Mouse (Mus musculus) liver, embryonic 14.5 days (tissue): ENCODE data around the gene Psg17. TPM values are rescaled to one million over a fixed set of nuclear protein-coding genes. Genes with fewer than 3 reads are reported as not detected.
"Not testable (repeated sequence)": the region's sequence is repeated elsewhere in the genome, so short reads cannot be mapped to it uniquely, and the experiment has no call there.

Source experiments
- ATAC-seq: fragments of 200-750 bp; cut with Nextera tagmentation; 2 replicates; pipeline ENCODE4 v1.8.0; 2017; ENCODE audit warnings: moderate number of reproducible peaks, mild to moderate bottlenecking, moderate library complexity; ENCODE audit not compliant: insufficient read depth
- DNase-seq, 3 experiments: peaks; one replicate each; pipeline ENCODE4 v3.0.0-alpha.2; 2012 to 2013; ENCODE audit warnings: low read depth in 3 of 3, low spot score in 3 of 3
- H3K27ac ChIP-seq: fragments of 300-500 bp; sonication (generic); 2 replicates; pipeline ENCODE4 v1.5.1; 2014; ENCODE audit warnings: moderate library complexity, mild to moderate bottlenecking, control low read depth, inconsistent platforms
- H3K27me3 ChIP-seq: fragments of 300-500 bp; sonication (generic); 2 replicates; pipeline ENCODE4 v1.6.1; 2014; ENCODE audit warnings: mild to moderate bottlenecking, low read length, moderate library complexity; ENCODE audit not compliant: control insufficient read depth, insufficient read depth
- H3K36me3 ChIP-seq: fragments of 300-500 bp; sonication (generic); replicated peaks from 2 replicates; pipeline ENCODE4 v1.6.1; 2014; ENCODE audit warnings: low read depth; ENCODE audit not compliant: control insufficient read depth, insufficient read depth
- H3K4me1 ChIP-seq, 2 experiments: fragments of 200-500 bp in 1 of 2; fragments of 300-500 bp in 1 of 2; sonication (generic) in 1 of 2; replicated peaks; 2 replicates each; pipeline ENCODE4 v1.6.1; 2012 to 2014; ENCODE audit warnings: antibody characterized with exemption in 1 of 2, inconsistent platforms in 1 of 2, low read length in 1 of 2; ENCODE audit not compliant: control insufficient read depth in 2 of 2, insufficient read depth in 2 of 2
- H3K4me2 ChIP-seq: fragments of 300-500 bp; sonication (generic); 2 replicates; pipeline ENCODE4 v1.6.1; 2014; ENCODE audit warnings: low read depth, mild to moderate bottlenecking, control low read depth, moderate library complexity
- H3K4me3 ChIP-seq, 2 experiments: fragments of 200-500 bp in 1 of 2; fragments of 300-500 bp in 1 of 2; sonication (generic) in 1 of 2; 2 replicates each; pipeline ENCODE4 v1.5.1; 2012 to 2014; ENCODE audit warnings: low read depth in 2 of 2, low read length in 2 of 2, mild to moderate bottlenecking in 2 of 2, control low read depth in 1 of 2, inconsistent platforms in 1 of 2, moderate library complexity in 1 of 2; ENCODE audit not compliant: insufficient read depth in 1 of 2
- H3K9ac ChIP-seq: fragments of 300-500 bp; sonication (generic); replicated peaks from 2 replicates; pipeline ENCODE4 v1.6.1; 2014; ENCODE audit warnings: mild to moderate bottlenecking, control low read depth, moderate library complexity
- H3K9me3 ChIP-seq: fragments of 300-500 bp; sonication (generic); 2 replicates; pipeline ENCODE4 v1.6.1; 2016; ENCODE audit warnings: low read length, mixed read lengths; ENCODE audit not compliant: control insufficient read depth
- CTCF ChIP-seq: IDR thresholded peaks from 2 replicates; pipeline ENCODE4 v1.5.1; 2016; ENCODE audit warnings: antibody characterized with exemption, low read depth, control low read depth
- EP300 ChIP-seq: IDR thresholded peaks from 2 replicates; pipeline ENCODE4 v1.6.1; 2016; ENCODE audit warnings: antibody characterized with exemption, low read depth
- whole genome bisulfite sequencing: fragments of 180-500 bp; shearing (Covaris S2); extraction: QIAGEN DNeasy Blood & Tissue Kit; methylation state at CpG from one replicate; pipeline ENCODE4 v1.1.7; 2014; ENCODE audit not compliant: insufficient replicate concordance; 5-methylcytosine and 5-hydroxymethylcytosine counted together
- polyA plus RNA-seq, 2 experiments: library from polyadenylated mRNA; depleted of rRNA in 1 of 2; stranded (reverse) in 1 of 2; unstranded in 1 of 2; fragments of >200 nt; fragmentation: Nextera tagmentation in 1 of 2; extraction: Ambion mirVana in 1 of 2; gene quantifications; 2 replicates each; pipeline versions ENCODE4 v1.2.1 to v1.2.3; 2012 to 2014

Gene Psg17
- polyA plus RNA-seq, 2 experiments, result not detected

DNA sequence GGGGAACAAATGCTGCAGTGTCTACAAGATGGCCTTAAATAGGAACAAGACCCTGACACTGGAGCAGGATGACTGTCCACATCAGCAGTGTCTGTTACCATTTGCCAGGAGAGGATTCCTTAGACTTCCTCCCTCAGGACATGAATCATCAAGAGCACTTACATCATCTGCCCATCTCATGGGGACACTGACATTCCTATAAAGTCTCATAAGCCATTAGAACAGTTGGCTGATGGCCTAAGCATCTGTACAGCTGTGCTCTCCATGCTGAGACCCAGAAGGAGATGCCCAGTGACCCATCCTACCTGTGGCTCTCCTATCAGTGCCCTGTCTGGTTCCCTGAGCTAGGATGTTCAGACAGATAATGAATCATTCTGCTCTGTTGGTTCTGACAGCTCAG, 17.9 kb downstream of the Psg17 start:
- Histone ChIP-seq H3K9ac (no peak overlapping the region), H3K36me3 (no peaks in the 10 kb centered on the region), H3K27ac (no peak overlapping the region), H3K4me1 (no peaks in the 10 kb centered on the region), H3K4me3 (no peak overlapping the region), H3K9me3 (no peaks in the 10 kb centered on the region), H3K27me3 (no peaks in the 10 kb centered on the region), H3K4me2 (no peak overlapping the region)
- ATAC-seq (no peak), DNase-seq (no peak)
- no peak for TF ChIP-seq EP300
- no peak for TF ChIP-seq CTCF

- ATAC-seq (no peak), DNase-seq (no peak)
- Histone ChIP-seq H3K27me3 (no peaks in the 10 kb centered on the region), H3K9ac (no peak overlapping the region), H3K4me1 (no peaks in the 10 kb centered on the region), H3K9me3 (no peaks in the 10 kb centered on the region), H3K27ac (no peak overlapping the region), H3K4me3 (no peak overlapping the region), H3K36me3 (no peaks in the 10 kb centered on the region), H3K4me2 (no peak overlapping the region)
- peak; percentile 50 for TF ChIP-seq CTCF
- no peak for TF ChIP-seq EP300
- WGBS, result 33% methylated on average over 3 of the region's 3 CpGs
Measured at GRCm38 (mm10) chr7:18799129-18799528, 22.3 kb downstream of the Psg17 start.

GRCm38 (mm10) chr7:18798420-18798819, 23.0 kb downstream of the Psg17 start, which contains the start of gene Psg19:
Psg19 (minus strand) TSS chr7:18798520.
- no peak within 1 kb of the TSS for H3K4me2 ChIP-seq
- no peak within 1 kb of the TSS for H3K9ac ChIP-seq
- WGBS, result 53% methylated on average over 1 of the region's 1 CpGs
- no peaks in the 10 kb centered on the region for H3K4me1 ChIP-seq
- TF ChIP-seq EP300 (no peak), CTCF (no peak)
- DNase-seq, result no peak
- no peaks in the 10 kb centered on the region for H3K9me3 ChIP-seq
- H3K4me3 ChIP-seq, result no peak within 1 kb of the TSS
- H3K27me3 ChIP-seq, result no peaks in the 10 kb centered on the region
- H3K27ac ChIP-seq, result no peak within 1 kb of the TSS
- H3K36me3 ChIP-seq, result no peaks in the 10 kb centered on the region
- ATAC-seq, result no peak

DNA sequence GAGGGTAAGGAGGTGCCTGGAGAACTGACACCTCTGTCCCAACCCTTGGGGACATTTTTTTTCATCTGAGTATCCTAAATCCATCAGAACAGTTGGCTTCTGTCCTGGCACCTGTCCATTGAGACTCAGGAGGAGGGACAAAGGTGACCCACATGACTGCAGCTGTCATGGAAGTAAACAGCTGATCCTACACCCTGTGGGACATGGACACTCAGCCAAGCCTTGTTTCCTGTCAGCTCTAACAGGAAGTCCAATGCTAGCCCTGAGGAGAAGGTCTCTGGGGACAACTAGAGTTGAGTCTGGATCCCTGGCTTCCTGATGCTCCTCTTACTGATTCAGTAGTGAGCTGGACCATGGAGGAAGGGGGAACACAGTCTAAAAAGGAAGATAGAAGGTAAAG, 30.7 kb downstream of the Psg17 start:
- H3K9ac ChIP-seq, DNase-seq, H3K27ac ChIP-seq, H3K36me3 ChIP-seq, H3K4me2 ChIP-seq, H3K9me3 ChIP-seq, ATAC-seq, H3K4me3 ChIP-seq, H3K4me1 ChIP-seq, H3K27me3 ChIP-seq: not testable (repeated sequence)

DNA sequence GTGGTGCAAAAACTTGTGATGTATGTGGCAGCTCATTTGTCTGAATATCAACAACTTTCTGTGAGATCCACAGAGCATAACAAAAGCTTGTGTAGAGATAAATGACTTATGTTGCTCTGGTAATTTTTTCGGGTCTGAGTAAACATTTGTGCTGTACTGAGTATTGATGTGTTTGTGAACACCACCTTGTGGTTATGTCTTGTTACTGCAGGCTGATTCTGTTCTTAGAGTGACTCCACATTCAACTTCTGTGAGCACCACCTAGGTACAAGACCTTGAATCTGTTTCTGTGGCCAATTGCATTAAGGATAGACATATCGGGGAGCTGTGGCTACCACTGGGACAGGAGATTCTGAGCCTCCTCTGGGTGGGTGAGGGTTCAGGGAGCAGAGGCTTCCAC, 40.1 kb downstream of the Psg17 start:
- WGBS, result 29% methylated on average over 2 of the region's 2 CpGs
- peak; percentile 34 for TF ChIP-seq CTCF
- not testable (repeated sequence) for H3K4me2 ChIP-seq, H3K9ac ChIP-seq, H3K27ac ChIP-seq, H3K9me3 ChIP-seq, H3K36me3 ChIP-seq, H3K4me1 ChIP-seq, H3K4me3 ChIP-seq, DNase-seq, H3K27me3 ChIP-seq, ATAC-seq

DNA sequence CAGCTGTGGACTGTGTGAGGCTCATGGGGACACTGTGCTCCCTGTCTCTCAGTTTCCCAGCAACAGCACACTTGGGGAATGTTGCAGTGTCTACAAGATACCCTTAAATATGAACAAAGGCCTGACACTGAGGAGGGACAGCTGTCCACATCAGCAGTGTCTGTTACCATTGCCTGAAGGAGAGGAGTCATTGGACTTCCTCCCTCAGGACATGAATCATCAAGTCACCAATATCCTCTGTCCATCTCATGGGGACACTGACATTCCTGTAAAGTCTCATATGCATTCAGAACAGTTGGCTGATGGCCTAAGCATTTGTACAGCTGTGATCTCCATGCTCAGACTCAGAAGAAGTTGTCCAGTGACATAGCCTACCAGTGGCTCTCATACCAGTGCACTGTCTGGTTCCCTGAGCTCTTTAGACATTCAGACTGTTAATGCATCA, 42.0 kb downstream of the Psg17 start:
- no peaks in the 10 kb centered on the region for H3K9me3 ChIP-seq
- no peaks in the 10 kb centered on the region for H3K36me3 ChIP-seq
- ATAC-seq, result no peak
- no peaks in the 10 kb centered on the region for H3K4me1 ChIP-seq
- H3K9ac ChIP-seq, result no peak overlapping the region
- H3K27ac ChIP-seq, result no peak overlapping the region
- DNase-seq, result no peak
- H3K4me2 ChIP-seq, result no peak overlapping the region
- no peak for TF ChIP-seq EP300
- TF ChIP-seq CTCF, result no peak
- no peaks in the 10 kb centered on the region for H3K27me3 ChIP-seq
- no peak overlapping the region for H3K4me3 ChIP-seq

Other genes with a start within 250 kb of the Psg17 start
- gene Psg23, start 205.1 kb downstream of the Psg17 start, polyA plus RNA-seq (2012; rRNA removed), result 0.02 TPM in 1 of 2 replicates, not detected in the other
- gene Psg23, start 205.1 kb downstream of the Psg17 start, polyA plus RNA-seq (2014; fragmentation: Nextera tagmentation; extraction: Ambion mirVana), result not detected in 2 replicates
- 0.02 TPM in 1 of 2 replicates, not detected in the other for gene Psg21, start 164.9 kb downstream of the Psg17 start, polyA plus RNA-seq (2012; rRNA removed)
- gene Psg21, start 164.9 kb downstream of the Psg17 start, polyA plus RNA-seq (2014; fragmentation: Nextera tagmentation; extraction: Ambion mirVana), result not detected in 2 replicates
- not detected in 2 replicates for gene Psg20, start 135.4 kb downstream of the Psg17 start, polyA plus RNA-seq (2012; rRNA removed)
- not detected in 2 replicates for gene Psg20, start 135.4 kb downstream of the Psg17 start, polyA plus RNA-seq (2014; fragmentation: Nextera tagmentation; extraction: Ambion mirVana)
- 0.01 and 0.04 TPM in 2 replicates for gene Psg22, start 103.5 kb downstream of the Psg17 start, polyA plus RNA-seq (2012; rRNA removed)
- 0.05 TPM in 1 of 2 replicates, not detected in the other for gene Psg22, start 103.5 kb downstream of the Psg17 start, polyA plus RNA-seq (2014; fragmentation: Nextera tagmentation; extraction: Ambion mirVana)
- not detected in 2 replicates for gene Psg19, start 23.1 kb downstream of the Psg17 start, polyA plus RNA-seq (2012; rRNA removed)
- gene Psg19, start 23.1 kb downstream of the Psg17 start, polyA plus RNA-seq (2014; fragmentation: Nextera tagmentation; extraction: Ambion mirVana), result not detected in 2 replicates
- gene Mill2, start 18.4 kb upstream of the Psg17 start, polyA plus RNA-seq (2012; rRNA removed), result 0.16 and 0.18 TPM in 2 replicates
- gene Mill2, start 18.4 kb upstream of the Psg17 start, polyA plus RNA-seq (2014; fragmentation: Nextera tagmentation; extraction: Ambion mirVana), result 0.09 and 0.19 TPM in 2 replicates
- 10.5 and 15.1 TPM in 2 replicates for gene Pglyrp1, start 49.7 kb upstream of the Psg17 start, polyA plus RNA-seq (2012; rRNA removed)
- gene Pglyrp1, start 49.7 kb upstream of the Psg17 start, polyA plus RNA-seq (2014; fragmentation: Nextera tagmentation; extraction: Ambion mirVana), result 23.2 and 32.0 TPM in 2 replicates
- 6.5 and 10.0 TPM in 2 replicates for gene Ccdc61, start 88.8 kb upstream of the Psg17 start, polyA plus RNA-seq (2012; rRNA removed)
- gene Ccdc61, start 88.8 kb upstream of the Psg17 start, polyA plus RNA-seq (2014; fragmentation: Nextera tagmentation; extraction: Ambion mirVana), result 5.5 and 6.7 TPM in 2 replicates
- gene Nova2, start 104.3 kb upstream of the Psg17 start, polyA plus RNA-seq (2012; rRNA removed), result 0.11 TPM in 2 replicates
- gene Nova2, start 104.3 kb upstream of the Psg17 start, polyA plus RNA-seq (2014; fragmentation: Nextera tagmentation; extraction: Ambion mirVana), result 0.03 and 0.05 TPM in 2 replicates
- not detected in 2 replicates for gene Nanos2, start 165.8 kb upstream of the Psg17 start, polyA plus RNA-seq (2012; rRNA removed)
- not detected in 2 replicates for gene Nanos2, start 165.8 kb upstream of the Psg17 start, polyA plus RNA-seq (2014; fragmentation: Nextera tagmentation; extraction: Ambion mirVana)
- 0.20 and 0.21 TPM in 2 replicates for gene Mypop, start 169.6 kb upstream of the Psg17 start, polyA plus RNA-seq (2012; rRNA removed)
- gene Mypop, start 169.6 kb upstream of the Psg17 start, polyA plus RNA-seq (2014; fragmentation: Nextera tagmentation; extraction: Ambion mirVana), result 0.30 and 0.34 TPM in 2 replicates
- gene Irf2bp1, start 182.4 kb upstream of the Psg17 start, polyA plus RNA-seq (2012; rRNA removed), result 6.8 and 8.3 TPM in 2 replicates
- 6.8 and 7.9 TPM in 2 replicates for gene Irf2bp1, start 182.4 kb upstream of the Psg17 start, polyA plus RNA-seq (2014; fragmentation: Nextera tagmentation; extraction: Ambion mirVana)
- 12.2 and 13.9 TPM in 2 replicates for gene Foxa3, start 201.9 kb upstream of the Psg17 start, polyA plus RNA-seq (2012; rRNA removed)
- gene Foxa3, start 201.9 kb upstream of the Psg17 start, polyA plus RNA-seq (2014; fragmentation: Nextera tagmentation; extraction: Ambion mirVana), result 25.7 and 26.5 TPM in 2 replicates
- 27.3 and 29.1 TPM in 2 replicates for gene Sympk, start 202.8 kb upstream of the Psg17 start, polyA plus RNA-seq (2012; rRNA removed)
- 10.7 and 11.8 TPM in 2 replicates for gene Sympk, start 202.8 kb upstream of the Psg17 start, polyA plus RNA-seq (2014; fragmentation: Nextera tagmentation; extraction: Ambion mirVana)
- gene Rsph6a, start 233.1 kb upstream of the Psg17 start, polyA plus RNA-seq (2012; rRNA removed), result not detected in 2 replicates
- gene Rsph6a, start 233.1 kb upstream of the Psg17 start, polyA plus RNA-seq (2014; fragmentation: Nextera tagmentation; extraction: Ambion mirVana), result not detected in 2 replicates